ENCODE assay signal across 12 mouse cellular contexts in genomic region chr13:37056662-37057061, GRCm38 (mm10). TPM values are rescaled to one million over a fixed set of nuclear protein-coding genes. Genes with fewer than 3 reads are reported as not detected.
DNase-seq lines count a peak whose midpoint lies in the region; ATAC-seq and TF ChIP-seq lines count a peak whose summit lies in the region.
"Had no signal": no experiment of that assay in that cellular context is flagged by ENCODE, and none has a peak within 500 bp of the region (broad histone marks: within the 10 kb centered on the region; RNA-seq: fewer than 3 reads in every experiment).

No protein-coding gene starts in this region.

- no peaks in the 10 kb centered on the region for H3K4me1 ChIP-seq in kidney, embryonic 16.5 days (ENCODE audit: insufficient read depth, low read length)
- H3K4me1 ChIP-seq in brown adipose tissue, adult 24 weeks (ENCODE audit: control insufficient read depth, insufficient read depth, insufficient read length, low read length): no peaks in the 10 kb centered on the region
- H3K4me1 ChIP-seq in liver, embryonic 14.5 days (replicated peaks; ENCODE audit: control insufficient read depth in 2 of 2, insufficient read depth in 2 of 2, low read length in 1 of 2): peaks cover 0 to 6% of the 10 kb centered on the region in 2 experiments; a peak in 1 of 4 replicates
- H3K4me1 ChIP-seq: neural tube, embryonic 12.5 days had no signal

- no peak overlapping the region for H3K4me3 ChIP-seq in kidney, embryonic 16.5 days (ENCODE audit: low read length)
- H3K4me3 ChIP-seq in brown adipose tissue, adult 24 weeks (ENCODE audit: insufficient read depth, low read depth, low read length): no peak overlapping the region
- no peak overlapping the region for H3K4me3 ChIP-seq in liver, embryonic 14.5 days (ENCODE audit: insufficient read depth in 1 of 2, low read depth in 2 of 2, low read length in 2 of 2)
- H3K4me3 ChIP-seq: erythroblast, embryonic 14.5 days; limb, embryonic 12.5 days; neural tube, embryonic 12.5 days had no signal

- no peaks in the 10 kb centered on the region for H3K36me3 ChIP-seq in kidney, embryonic 16.5 days (ENCODE audit: insufficient read depth, low read length)
- no peaks in the 10 kb centered on the region for H3K36me3 ChIP-seq in liver, embryonic 14.5 days (replicated peaks; ENCODE audit: control insufficient read depth, insufficient read depth, low read depth)
- H3K36me3 ChIP-seq: limb, embryonic 12.5 days; neural tube, embryonic 12.5 days had no signal

- no peaks in the 10 kb centered on the region for H3K27me3 ChIP-seq in kidney, embryonic 16.5 days (ENCODE audit: insufficient read depth, low read length)
- H3K27me3 ChIP-seq in liver, embryonic 14.5 days (ENCODE audit: control insufficient read depth, insufficient read depth, low read length): no peaks in the 10 kb centered on the region
- H3K27me3 ChIP-seq: limb, embryonic 12.5 days; neural tube, embryonic 12.5 days had no signal

- no peak overlapping the region for H3K9ac ChIP-seq in kidney, embryonic 16.5 days (replicated peaks; ENCODE audit: low read length)
- H3K9ac ChIP-seq in liver, embryonic 14.5 days (replicated peaks): no peak overlapping the region
- H3K9ac ChIP-seq: limb, embryonic 12.5 days; neural tube, embryonic 12.5 days had no signal

- DNase-seq in kidney, postnatal 14 days: peak; percentile 3
- peak; percentile 11 to 26 (median 26) for DNase-seq in liver, embryonic 14.5 days (ENCODE audit: low read depth in 3 of 3, low spot score in 3 of 3)
- peak; percentile 30 for DNase-seq in naive thymus-derived CD4-positive, alpha-beta T cell, adult 2 months (ENCODE audit: low read depth)
- no peak for DNase-seq in right cerebral cortex, postnatal 4 days
- no peak for DNase-seq in cerebellum, adult 18-20 months
- DNase-seq: cerebellum, adult 11-12 months had no signal

- no peak for TF ChIP-seq CTCF in liver, embryonic 14.5 days (IDR thresholded peaks at IDR 0.05; ENCODE audit: low read depth)

- H3K9me3 ChIP-seq in kidney, embryonic 16.5 days (ENCODE audit: low read length): no peaks in the 10 kb centered on the region
- no peaks in the 10 kb centered on the region for H3K9me3 ChIP-seq in liver, embryonic 14.5 days (ENCODE audit: control insufficient read depth, low read length)
- H3K9me3 ChIP-seq: limb, embryonic 12.5 days; neural tube, embryonic 12.5 days had no signal

- H3K4me2 ChIP-seq in kidney, embryonic 16.5 days (replicated peaks; ENCODE audit: low read depth, low read length): no peak overlapping the region
- no peak overlapping the region for H3K4me2 ChIP-seq in liver, embryonic 14.5 days (ENCODE audit: low read depth)
- H3K4me2 ChIP-seq: limb, embryonic 12.5 days; neural tube, embryonic 12.5 days had no signal

- H3K27ac ChIP-seq in kidney, embryonic 16.5 days (ENCODE audit: low read length): no peak overlapping the region
- H3K27ac ChIP-seq in brown adipose tissue, adult 24 weeks (replicated peaks; ENCODE audit: low read depth, low read length): peak overlapping the region; percentile 47; the same call in 1 of the 2 replicates
- H3K27ac ChIP-seq in liver, embryonic 14.5 days: no peak overlapping the region
- H3K27ac ChIP-seq: limb, embryonic 12.5 days; neural tube, embryonic 12.5 days had no signal

- WGBS in kidney, embryonic 16.5 days: 89% methylated on average over 7 of the region's 7 CpGs
- 14% methylated on average over 7 of the region's 7 CpGs for WGBS in liver, embryonic 14.5 days (ENCODE audit: insufficient replicate concordance)

- no peak for ATAC-seq in kidney, embryonic 16.5 days (ENCODE audit: low FRiP score, low TSS enrichment)
- ATAC-seq in liver, embryonic 14.5 days (ENCODE audit: insufficient read depth): no peak
- ATAC-seq in inflammation-experienced regulatory T-cells, adult 6 months: no peak

- TF ChIP-seq EP300 in liver, embryonic 14.5 days (IDR thresholded peaks at IDR 0.05; ENCODE audit: low read depth): peak; percentile 35; the same call in 1 of the 2 replicates

RNA-seq across cellular contexts. Expression of gene F13a1, which starts 6.6 kb away (rescaled TPM):
- 10.9 and 12.3 TPM in 2 replicates for polyA plus RNA-seq in kidney, embryonic 16.5 days (2015; fragmentation: Nextera tagmentation; extraction: Ambion mirVana)
- 16.7 and 25.8 TPM in 2 replicates for polyA plus RNA-seq in brown adipose tissue, adult 24 weeks (2012; ENCODE audit: insufficient read depth, insufficient read length, missing spikeins)
- polyA plus RNA-seq in liver, embryonic 14.5 days (2012; rRNA removed): 2.6 and 4.7 TPM in 2 replicates
- polyA plus RNA-seq in liver, embryonic 14.5 days (2014; fragmentation: Nextera tagmentation; extraction: Ambion mirVana): 6.3 and 8.0 TPM in 2 replicates
- polyA plus RNA-seq in inflammation-experienced regulatory T-cells, adult 6 months (2017; shearing (Covaris generic)): under 1 TPM in 2 of 3 experiments, not detected in 1; 0.08 to 0.61 TPM

Comparison
In these comparisons a context has a peak if more than half of its experiments do, and no peak if none do; other contexts are left out.
1. DNase-seq: peak in kidney, postnatal 14 days (single experiment), liver, embryonic 14.5 days (3 of 3) and naive thymus-derived CD4-positive, alpha-beta T cell, adult 2 months (single experiment); none in right cerebral cortex, postnatal 4 days (single experiment) and cerebellum, adult 18-20 months (0 of 2).